Mouse (Mus musculus): ENCODE data around the gene Olfr47. TPM values are rescaled to one million over a fixed set of nuclear protein-coding genes. Genes with fewer than 3 reads are reported as not detected.
"Not testable (repeated sequence)": the region's sequence is repeated elsewhere in the genome, so short reads cannot be mapped to it uniquely, and the experiment has no call there.

Olfr47 gene
- polyA plus RNA-seq (2014; fragmentation: Nextera tagmentation; extraction: Ambion mirVana) = not detected in 2 replicates

DNA sequence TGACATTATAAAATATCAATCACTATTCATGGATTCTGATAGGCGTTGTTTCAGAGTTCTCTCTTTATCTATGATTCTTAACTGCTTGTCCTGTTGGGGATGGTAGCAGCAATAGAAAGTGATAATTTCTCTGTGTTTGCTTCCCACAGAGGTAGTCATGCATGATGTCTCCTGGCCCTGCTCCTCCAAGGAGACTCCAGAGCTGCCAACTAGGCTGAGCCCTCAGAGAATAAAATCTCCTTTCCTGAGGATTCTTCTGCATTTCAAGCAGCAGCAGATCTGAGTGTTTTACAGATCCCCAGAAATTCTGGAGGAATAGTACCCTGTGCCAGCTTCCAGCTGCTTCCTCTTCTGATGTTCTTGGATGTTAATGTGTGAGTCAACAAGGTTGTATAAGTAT lies at the start of gene Olfr47:
Gene Olfr47, plus strand, starts transcription at position 275 of the 400 bp plus-strand sequence.
- not testable (repeated sequence) for H3K4me1 ChIP-seq (ENCODE audit: control insufficient read depth, insufficient read depth, low read length); H3K27me3 ChIP-seq (ENCODE audit: control insufficient read depth, insufficient read depth, low read length); ATAC-seq (ENCODE audit: low FRiP score); H3K9ac ChIP-seq (ENCODE audit: low read length); H3K36me3 ChIP-seq (ENCODE audit: control insufficient read depth, insufficient read depth, low read length); H3K4me2 ChIP-seq; DNase-seq (ENCODE audit: low spot score, missing footprints); H3K9me3 ChIP-seq (ENCODE audit: control insufficient read depth, low read length); H3K27ac ChIP-seq (ENCODE audit: low read depth, low read length); H3K4me3 ChIP-seq (ENCODE audit: low read depth, low read length)
- WGBS = 87% methylated on average over 1 of the region's 1 CpGs

DNA sequence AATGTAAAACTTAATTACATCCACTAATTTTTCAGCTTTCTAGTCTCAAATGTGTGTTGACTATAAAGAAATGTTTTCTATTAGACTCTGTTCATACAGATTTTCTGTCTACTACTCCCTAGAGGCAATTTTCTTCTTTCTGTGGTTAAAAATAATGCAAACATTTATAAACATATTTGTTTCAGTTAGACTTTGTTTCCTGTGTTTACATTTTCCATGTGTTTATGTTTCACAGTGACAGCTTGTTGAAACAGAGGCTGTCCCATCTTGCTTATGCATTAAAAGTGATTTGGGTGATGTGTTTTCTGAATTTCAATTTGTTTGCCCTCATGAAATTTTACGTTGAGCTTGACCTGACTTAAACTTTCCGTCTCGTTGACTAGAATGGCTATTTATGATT lies 40.3 kb upstream of the Olfr47 start:
- H3K27ac ChIP-seq (ENCODE audit: low read depth, low read length) = no peak overlapping the region
- H3K9me3 ChIP-seq (ENCODE audit: control insufficient read depth, low read length) = no peaks in the 10 kb centered on the region
- no peaks in the 10 kb centered on the region for H3K36me3 ChIP-seq (ENCODE audit: control insufficient read depth, insufficient read depth, low read length)
- no peak for DNase-seq (ENCODE audit: low spot score, missing footprints)
- H3K4me1 ChIP-seq (ENCODE audit: control insufficient read depth, insufficient read depth, low read length) = no peaks in the 10 kb centered on the region
- no peak for ATAC-seq (ENCODE audit: low FRiP score)
- no peak overlapping the region for H3K4me3 ChIP-seq (ENCODE audit: low read depth, low read length)
- no peaks in the 10 kb centered on the region for H3K27me3 ChIP-seq (ENCODE audit: control insufficient read depth, insufficient read depth, low read length)
- H3K9ac ChIP-seq (ENCODE audit: low read length) = no peak overlapping the region
- H3K4me2 ChIP-seq = no peak overlapping the region
- WGBS = 91% methylated on average over 3 of the region's 3 CpGs

DNA sequence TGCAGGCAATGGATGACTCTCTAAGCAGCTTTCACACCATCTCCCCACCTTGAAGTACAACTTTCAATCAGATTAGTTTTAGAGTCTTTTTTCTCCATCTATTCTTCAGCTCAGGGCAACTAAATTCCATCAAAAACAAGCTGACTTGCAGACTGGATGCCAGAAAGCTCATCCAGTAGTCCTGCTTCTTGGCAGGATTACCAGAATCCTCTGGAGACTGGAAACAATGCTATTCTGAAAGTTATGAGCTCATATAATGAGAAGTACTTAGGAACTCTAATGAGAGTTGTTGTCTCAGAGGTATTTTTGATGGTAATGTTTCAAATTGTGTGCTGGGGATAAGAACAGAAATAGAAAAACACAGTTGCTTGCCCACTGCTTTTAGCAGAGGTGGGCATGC lies 34.5 kb upstream of the Olfr47 start, which contains the start of gene Olfr435:
Gene Olfr435, plus strand, starts transcription at position 366 of the 400 bp plus-strand sequence.
- Histone ChIP-seq H3K9me3 (ENCODE audit: control insufficient read depth, low read length) (no peaks in the 10 kb centered on the region), H3K9ac (ENCODE audit: low read length) (no peak within 1 kb of the TSS), H3K4me3 (ENCODE audit: low read depth, low read length) (no peak within 1 kb of the TSS), H3K27me3 (ENCODE audit: control insufficient read depth, insufficient read depth, low read length) (no peaks in the 10 kb centered on the region), H3K4me2 (no peak within 1 kb of the TSS), H3K36me3 (ENCODE audit: control insufficient read depth, insufficient read depth, low read length) (no peaks in the 10 kb centered on the region), H3K27ac (ENCODE audit: low read depth, low read length) (no peak within 1 kb of the TSS), H3K4me1 (ENCODE audit: control insufficient read depth, insufficient read depth, low read length) (no peaks in the 10 kb centered on the region)
- ATAC-seq (ENCODE audit: low FRiP score) = no peak
- no peak for DNase-seq (ENCODE audit: low spot score, missing footprints)

DNA sequence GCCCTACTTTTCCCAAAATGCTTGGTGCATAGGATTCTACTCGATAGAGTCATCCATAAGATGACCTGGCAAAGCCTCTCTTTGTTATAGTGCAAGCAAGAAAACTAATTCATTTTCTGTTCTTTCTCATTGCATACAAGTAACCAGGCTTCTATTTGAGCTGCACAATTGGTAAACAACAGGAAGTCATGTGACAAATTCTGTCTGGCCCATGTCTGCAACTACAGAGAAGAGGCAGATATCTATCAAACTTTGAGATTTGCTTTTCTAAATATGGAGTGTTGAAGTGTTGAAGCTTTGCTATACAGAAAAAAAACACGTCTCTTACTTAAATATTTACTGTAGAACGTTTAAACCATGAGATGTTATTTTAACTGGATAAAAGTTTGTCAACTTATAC lies 33.2 kb upstream of the Olfr47 start:
- Histone ChIP-seq H3K9me3 (ENCODE audit: control insufficient read depth, low read length) (no peaks in the 10 kb centered on the region), H3K27ac (ENCODE audit: low read depth, low read length) (no peak overlapping the region), H3K4me3 (ENCODE audit: low read depth, low read length) (no peak overlapping the region), H3K4me1 (ENCODE audit: control insufficient read depth, insufficient read depth, low read length) (no peaks in the 10 kb centered on the region), H3K9ac (ENCODE audit: low read length) (no peak overlapping the region), H3K4me2 (no peak overlapping the region), H3K36me3 (ENCODE audit: control insufficient read depth, insufficient read depth, low read length) (no peaks in the 10 kb centered on the region), H3K27me3 (ENCODE audit: control insufficient read depth, insufficient read depth, low read length) (no peaks in the 10 kb centered on the region)
- 84% methylated on average over 3 of the region's 3 CpGs for WGBS
- ATAC-seq (ENCODE audit: low FRiP score) = no peak
- DNase-seq (ENCODE audit: low spot score, missing footprints) = no peak

DNA sequence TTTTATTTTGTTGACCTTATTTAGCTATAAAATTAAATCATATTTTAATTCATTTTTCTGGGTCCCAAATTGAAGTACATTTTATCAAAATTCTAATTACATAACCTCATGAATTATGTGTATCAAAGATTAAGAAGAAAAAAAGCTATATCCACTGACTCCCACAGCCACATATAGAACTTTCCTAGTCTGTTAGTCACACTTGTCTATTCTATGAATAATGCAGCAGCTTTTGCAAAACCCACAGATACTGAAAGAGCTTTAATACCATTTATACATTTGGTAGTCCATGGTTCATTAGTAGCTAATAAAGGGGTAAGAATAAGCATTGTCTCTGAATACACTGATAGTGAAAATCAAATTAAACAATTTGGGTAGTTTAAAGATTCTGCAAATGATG lies 28.5 kb upstream of the Olfr47 start:
- H3K36me3 ChIP-seq (ENCODE audit: control insufficient read depth, insufficient read depth, low read length) = no peaks in the 10 kb centered on the region
- H3K9ac ChIP-seq (ENCODE audit: low read length) = no peak overlapping the region
- H3K9me3 ChIP-seq (ENCODE audit: control insufficient read depth, low read length) = no peaks in the 10 kb centered on the region
- no peak overlapping the region for H3K27ac ChIP-seq (ENCODE audit: low read depth, low read length)
- H3K4me1 ChIP-seq (ENCODE audit: control insufficient read depth, insufficient read depth, low read length) = no peaks in the 10 kb centered on the region
- no peak overlapping the region for H3K4me3 ChIP-seq (ENCODE audit: low read depth, low read length)
- H3K27me3 ChIP-seq (ENCODE audit: control insufficient read depth, insufficient read depth, low read length) = no peaks in the 10 kb centered on the region
- no peak overlapping the region for H3K4me2 ChIP-seq
- no peak for ATAC-seq (ENCODE audit: low FRiP score)
- no peak for DNase-seq (ENCODE audit: low spot score, missing footprints)

DNA sequence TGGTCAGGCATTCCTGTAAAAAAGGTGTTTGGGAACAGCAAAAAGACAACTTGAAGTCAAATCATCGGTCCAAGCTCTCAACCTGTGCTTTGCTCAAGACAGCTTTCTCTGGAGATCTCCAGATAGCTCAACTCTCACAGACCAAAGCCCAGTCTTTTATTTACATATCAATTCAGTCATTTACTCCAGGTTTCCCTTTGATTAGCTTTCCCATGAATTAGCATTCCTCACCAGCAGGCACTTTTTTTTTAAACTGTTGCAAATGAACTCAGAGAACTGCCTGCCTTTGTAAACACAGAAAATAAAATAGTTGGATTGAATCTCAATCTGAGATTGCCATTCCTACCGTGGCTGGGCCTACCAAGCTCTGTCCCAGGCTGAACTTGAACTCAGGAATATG lies 26.0 kb upstream of the Olfr47 start:
- no peaks in the 10 kb centered on the region for H3K27me3 ChIP-seq (ENCODE audit: control insufficient read depth, insufficient read depth, low read length)
- H3K27ac ChIP-seq (ENCODE audit: low read depth, low read length) = no peak overlapping the region
- no peak for ATAC-seq (ENCODE audit: low FRiP score)
- DNase-seq (ENCODE audit: low spot score, missing footprints) = no peak
- H3K9ac ChIP-seq (ENCODE audit: low read length) = no peak overlapping the region
- H3K9me3 ChIP-seq (ENCODE audit: control insufficient read depth, low read length) = no peaks in the 10 kb centered on the region
- H3K36me3 ChIP-seq (ENCODE audit: control insufficient read depth, insufficient read depth, low read length) = no peaks in the 10 kb centered on the region
- H3K4me2 ChIP-seq = no peak overlapping the region
- 45% methylated on average over 2 of the region's 2 CpGs for WGBS
- no peaks in the 10 kb centered on the region for H3K4me1 ChIP-seq (ENCODE audit: control insufficient read depth, insufficient read depth, low read length)
- H3K4me3 ChIP-seq (ENCODE audit: low read depth, low read length) = no peak overlapping the region

DNA sequence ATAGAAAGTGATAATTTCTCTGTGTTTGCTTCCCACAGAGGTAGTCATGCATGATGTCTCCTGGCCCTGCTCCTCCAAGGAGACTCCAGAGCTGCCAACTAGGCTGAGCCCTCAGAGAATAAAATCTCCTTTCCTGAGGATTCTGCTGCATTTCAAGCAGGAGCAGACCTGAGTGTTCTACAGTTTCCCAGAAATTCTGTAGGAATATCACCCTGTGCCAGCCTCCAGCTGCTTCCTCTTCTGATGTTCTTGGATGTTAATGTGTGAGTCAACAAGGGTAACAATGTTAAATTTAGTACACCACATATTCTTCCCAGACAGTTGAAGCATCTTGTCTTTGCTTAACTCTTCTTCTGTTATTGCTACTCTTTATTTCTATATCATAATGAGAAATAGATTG lies 18.5 kb upstream of the Olfr47 start, which contains the start of gene Olfr434:
Gene Olfr434, plus strand, starts transcription at position 149 of the 400 bp plus-strand sequence.
- H3K36me3 ChIP-seq (ENCODE audit: control insufficient read depth, insufficient read depth, low read length); H3K27ac ChIP-seq (ENCODE audit: low read depth, low read length); H3K4me1 ChIP-seq (ENCODE audit: control insufficient read depth, insufficient read depth, low read length); H3K27me3 ChIP-seq (ENCODE audit: control insufficient read depth, insufficient read depth, low read length); ATAC-seq (ENCODE audit: low FRiP score); H3K9me3 ChIP-seq (ENCODE audit: control insufficient read depth, low read length); DNase-seq (ENCODE audit: low spot score, missing footprints); H3K4me3 ChIP-seq (ENCODE audit: low read depth, low read length); H3K4me2 ChIP-seq; H3K9ac ChIP-seq (ENCODE audit: low read length): not testable (repeated sequence)

DNA sequence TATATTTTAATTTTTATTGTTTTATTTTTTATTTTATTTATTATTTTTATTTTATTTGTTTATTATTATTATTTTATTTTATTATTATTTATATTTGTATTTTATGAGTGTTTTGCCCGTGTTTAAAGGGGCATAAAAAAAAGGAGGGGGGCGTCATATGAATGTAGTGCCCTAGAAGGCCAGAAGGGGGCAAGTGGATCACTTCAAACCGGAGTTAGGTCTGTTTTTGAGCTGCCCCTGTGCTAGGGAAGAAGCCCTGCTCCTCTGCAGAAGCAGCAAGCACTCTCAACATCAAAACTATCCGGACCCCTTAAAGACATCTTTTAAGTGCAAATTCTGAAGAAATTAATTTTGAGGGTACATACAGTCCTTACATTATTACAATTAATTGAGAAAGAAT lies 10.7 kb downstream of the Olfr47 start:
- Histone ChIP-seq H3K4me3 (ENCODE audit: low read depth, low read length) (no peak overlapping the region), H3K9me3 (ENCODE audit: control insufficient read depth, low read length) (no peaks in the 10 kb centered on the region), H3K36me3 (ENCODE audit: control insufficient read depth, insufficient read depth, low read length) (no peaks in the 10 kb centered on the region), H3K27ac (ENCODE audit: low read depth, low read length) (no peak overlapping the region), H3K4me1 (ENCODE audit: control insufficient read depth, insufficient read depth, low read length) (no peaks in the 10 kb centered on the region), H3K9ac (ENCODE audit: low read length) (no peak overlapping the region), H3K4me2 (no peak overlapping the region), H3K27me3 (ENCODE audit: control insufficient read depth, insufficient read depth, low read length) (no peaks in the 10 kb centered on the region)
- DNase-seq (ENCODE audit: low spot score, missing footprints) = no peak
- 17% methylated on average over 4 of the region's 4 CpGs for WGBS
- ATAC-seq (ENCODE audit: low FRiP score) = no peak

DNA sequence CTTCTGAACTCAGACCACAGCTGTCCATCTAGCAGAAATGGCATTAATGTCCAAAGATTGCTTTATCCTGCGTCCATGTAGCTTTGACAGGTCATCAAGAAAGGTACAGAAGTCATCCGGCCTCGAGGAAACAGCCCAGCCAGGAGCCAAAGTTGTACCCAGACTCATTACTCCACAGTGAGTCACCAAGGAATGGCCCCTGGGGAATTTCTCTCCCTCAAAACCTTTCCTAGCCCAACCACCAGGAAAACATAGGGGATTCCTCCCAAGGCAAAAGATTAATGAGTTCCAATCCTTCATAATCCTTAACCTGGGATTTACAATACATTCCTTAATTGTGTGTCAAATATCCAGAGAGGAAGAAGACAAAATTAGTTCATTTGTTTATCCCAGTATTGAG lies 16.1 kb downstream of the Olfr47 start:
- Histone ChIP-seq H3K27ac (ENCODE audit: low read depth, low read length) (no peak overlapping the region), H3K4me3 (ENCODE audit: low read depth, low read length) (no peak overlapping the region), H3K4me2 (no peak overlapping the region), H3K36me3 (ENCODE audit: control insufficient read depth, insufficient read depth, low read length) (no peaks in the 10 kb centered on the region), H3K9ac (ENCODE audit: low read length) (no peak overlapping the region), H3K4me1 (ENCODE audit: control insufficient read depth, insufficient read depth, low read length) (no peaks in the 10 kb centered on the region), H3K9me3 (ENCODE audit: control insufficient read depth, low read length) (no peaks in the 10 kb centered on the region), H3K27me3 (ENCODE audit: control insufficient read depth, insufficient read depth, low read length) (no peaks in the 10 kb centered on the region)
- WGBS = 77% methylated on average over 3 of the region's 3 CpGs
- DNase-seq (ENCODE audit: low spot score, missing footprints) (no peak), ATAC-seq (ENCODE audit: low FRiP score) (no peak)

DNA sequence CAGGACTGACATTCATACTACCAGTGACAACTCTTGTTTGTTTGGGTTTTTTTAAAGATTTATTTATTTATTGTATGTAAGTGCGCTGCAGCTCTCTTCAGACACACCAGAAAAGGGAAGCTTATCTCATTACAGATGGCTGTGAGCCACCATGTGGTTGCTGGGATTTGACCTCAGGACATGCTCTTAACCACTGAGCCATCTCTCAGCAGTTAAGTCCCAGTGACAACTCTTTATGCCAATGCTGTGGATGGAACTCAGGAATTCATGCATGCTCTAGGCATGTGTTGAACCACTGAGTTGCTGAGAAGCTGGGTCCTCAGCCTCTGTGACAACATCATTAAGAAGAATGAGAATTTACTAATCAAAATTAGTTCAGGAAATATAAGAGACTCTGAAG lies 21.7 kb downstream of the Olfr47 start:
- 87% methylated on average over 1 of the region's 1 CpGs for WGBS
- Histone ChIP-seq H3K9me3 (ENCODE audit: control insufficient read depth, low read length) (no peaks in the 10 kb centered on the region), H3K27ac (ENCODE audit: low read depth, low read length) (no peak overlapping the region), H3K36me3 (ENCODE audit: control insufficient read depth, insufficient read depth, low read length) (no peaks in the 10 kb centered on the region), H3K27me3 (ENCODE audit: control insufficient read depth, insufficient read depth, low read length) (no peaks in the 10 kb centered on the region), H3K4me1 (ENCODE audit: control insufficient read depth, insufficient read depth, low read length) (no peaks in the 10 kb centered on the region), H3K4me3 (ENCODE audit: low read depth, low read length) (no peak overlapping the region), H3K9ac (ENCODE audit: low read length) (no peak overlapping the region), H3K4me2 (no peak overlapping the region)
- ATAC-seq (ENCODE audit: low FRiP score) = no peak
- DNase-seq (ENCODE audit: low spot score, missing footprints) = no peak
